Mouse (Mus musculus) left cerebral cortex, adult 9 months (tissue): ENCODE results near the gene Rarb.
A peak's percentile ranks its signal among the peaks of the same experiment; 100 is the strongest.

Source experiments
- DNase-seq, 2 experiments: peaks; one replicate each; pipeline ENCODE4 v3.0.0; 2022; ENCODE audit warnings: low spot score in 2 of 2

Rarb gene

GRCm38 (mm10) chr14:16434396-16435171 lies 384.4 kb downstream of the Rarb start:
- peak in 1 of 2 experiments; percentile 63 for DNase-seq

- peak; percentile 49 to 56 for DNase-seq
Measured at GRCm38 (mm10) chr14:16433206-16433605, 385.8 kb downstream of the Rarb start.

- no peak for DNase-seq
Measured at GRCm38 (mm10) chr14:16432550-16432949, 386.4 kb downstream of the Rarb start.

- no peak for DNase-seq
Measured at GRCm38 (mm10) chr14:16431941-16432499, 386.9 kb downstream of the Rarb start.

GRCm38 (mm10) chr14:16427569-16427968 lies 391.4 kb downstream of the Rarb start:
- no peak for DNase-seq

GRCm38 (mm10) chr14:16414163-16414562 lies 404.8 kb downstream of the Rarb start:
- DNase-seq: no peak

- no peak for DNase-seq
Measured at GRCm38 (mm10) chr14:16405187-16405586, 413.8 kb downstream of the Rarb start.

GRCm38 (mm10) chr14:16384783-16385182 lies 434.2 kb downstream of the Rarb start:
- no peak for DNase-seq
